Mouse (Mus musculus) midbrain, embryonic 13.5 days (tissue): ENCODE data around the gene Nsg1. TPM values are rescaled to one million over a fixed set of nuclear protein-coding genes. Genes with fewer than 3 reads are reported as not detected.
A peak's percentile ranks its signal among the peaks of the same experiment; 100 is the strongest.

Experiments
- ATAC-seq: fragments of 200-750 bp; cut with Nextera tagmentation; 2 replicates; pipeline ENCODE4 v1.8.0; 2017; ENCODE audit warnings: mild to moderate bottlenecking, moderate TSS enrichment, moderate library complexity
- H3K27ac ChIP-seq: fragments of 300-500 bp; sonication (generic); 2 replicates; pipeline ENCODE4 v1.5.1; 2015; ENCODE audit warnings: inconsistent platforms, mild to moderate bottlenecking, moderate library complexity
- H3K27me3 ChIP-seq: fragments of 300-500 bp; sonication (generic); 2 replicates; pipeline ENCODE4 v1.6.1; 2015; ENCODE audit warnings: mild to moderate bottlenecking, inconsistent platforms
- H3K36me3 ChIP-seq: fragments of 300-500 bp; sonication (generic); 2 replicates; pipeline ENCODE4 v1.6.1; 2015; ENCODE audit warnings: mild to moderate bottlenecking, inconsistent platforms
- H3K4me1 ChIP-seq: fragments of 300-500 bp; sonication (generic); replicated peaks from 2 replicates; pipeline ENCODE4 v1.6.1; 2015; ENCODE audit warnings: inconsistent platforms
- H3K4me2 ChIP-seq: fragments of 300-500 bp; sonication (generic); replicated peaks from 2 replicates; pipeline ENCODE4 v1.6.1; 2015; ENCODE audit warnings: moderate library complexity, mild to moderate bottlenecking, inconsistent platforms
- H3K4me3 ChIP-seq: fragments of 300-500 bp; sonication (generic); replicated peaks from 2 replicates; pipeline ENCODE4 v1.5.1; 2015; ENCODE audit warnings: mild to moderate bottlenecking, inconsistent platforms
- H3K9ac ChIP-seq: fragments of 300-500 bp; sonication (generic); replicated peaks from 2 replicates; pipeline ENCODE4 v1.6.1; 2015; ENCODE audit warnings: mild to moderate bottlenecking, inconsistent platforms
- H3K9me3 ChIP-seq: fragments of 300-500 bp; sonication (generic); 2 replicates; pipeline ENCODE4 v1.6.1; 2016; ENCODE audit warnings: mild to moderate bottlenecking, inconsistent platforms
- WGBS: fragments of 180-500 bp; shearing (Covaris S2); methylation state at CpG from one replicate; pipeline ENCODE4 v1.1.7; 2015; 5-methylcytosine and 5-hydroxymethylcytosine counted together
- polyA plus RNA-seq: library from polyadenylated mRNA; unstranded; fragments of >200 nt; fragmentation: Nextera tagmentation; extraction: Ambion mirVana; gene quantifications from 2 replicates; pipeline ENCODE4 v1.2.1, GENCODE M21; 2015

Gene Nsg1
- 870 and 950 TPM in 2 replicates for polyA plus RNA-seq

GRCm38 (mm10) chr5:38159634-38160413 lies at the start of gene Nsg1:
Gene Nsg1 (minus strand): TSS chr5:38159907.
- peaks cover 15% of the 10 kb centered on the region; the same call in 1 of the 2 replicates for H3K27me3 ChIP-seq
- H3K9me3 ChIP-seq: no peaks in the 10 kb centered on the region
- peak within 1 kb of the TSS; percentile 85 for H3K4me2 ChIP-seq
- H3K4me3 ChIP-seq: peak within 1 kb of the TSS; percentile 96
- WGBS: 6% methylated on average over 35 of the region's 35 CpGs
- peak; percentile 67 for ATAC-seq
- H3K4me1 ChIP-seq: peaks cover 41% of the 10 kb centered on the region
- H3K27ac ChIP-seq: peak within 1 kb of the TSS; percentile 97
- peak within 1 kb of the TSS; percentile 100 for H3K9ac ChIP-seq
- peaks cover 28% of the 10 kb centered on the region for H3K36me3 ChIP-seq

GRCm38 (mm10) chr5:38208985-38209384 lies 49.3 kb upstream of the Nsg1 start:
- H3K4me1 ChIP-seq: 0 out of 2 replicates have a peak, but pooled peaks cover 3% of the 10 kb centered on the region
- no peak for ATAC-seq
- no peaks in the 10 kb centered on the region for H3K27me3 ChIP-seq
- H3K4me2 ChIP-seq: no peak overlapping the region
- H3K9me3 ChIP-seq: no peaks in the 10 kb centered on the region
- H3K9ac ChIP-seq: no peak overlapping the region
- H3K36me3 ChIP-seq: peaks cover 75% of the 10 kb centered on the region
- WGBS: 82% methylated on average over 8 of the region's 8 CpGs
- H3K27ac ChIP-seq: no peak overlapping the region
- no peak overlapping the region for H3K4me3 ChIP-seq

- peaks cover 77% of the 10 kb centered on the region for H3K36me3 ChIP-seq
- WGBS: 74% methylated on average over 7 of the region's 7 CpGs
- H3K27ac ChIP-seq: no peak overlapping the region
Observed at GRCm38 (mm10) chr5:38205303-38205726, 45.6 kb upstream of the Nsg1 start.

GRCm38 (mm10) chr5:38199686-38200085 lies 40.0 kb upstream of the Nsg1 start:
- no peaks in the 10 kb centered on the region for H3K9me3 ChIP-seq
- ATAC-seq: no peak
- WGBS: 93% methylated on average over 2 of the region's 2 CpGs
- no peak overlapping the region for H3K4me2 ChIP-seq
- H3K27me3 ChIP-seq: 0 out of 2 replicates have a peak, but pooled peaks cover 4% of the 10 kb centered on the region
- H3K4me1 ChIP-seq: peaks cover 11% of the 10 kb centered on the region
- H3K9ac ChIP-seq: no peak overlapping the region
- no peak overlapping the region for H3K27ac ChIP-seq
- peaks cover 61% of the 10 kb centered on the region for H3K36me3 ChIP-seq
- H3K4me3 ChIP-seq: no peak overlapping the region

More at GRCm38 (mm10) chr5:38205303-38205726, 45.6 kb upstream of the Nsg1 start:
- H3K27me3 ChIP-seq: no peaks in the 10 kb centered on the region
- H3K4me3 ChIP-seq: no peak overlapping the region
- H3K4me1 ChIP-seq: 0 out of 2 replicates have a peak, but pooled peaks cover 3% of the 10 kb centered on the region
- no peak for ATAC-seq
- no peak overlapping the region for H3K4me2 ChIP-seq
- no peaks in the 10 kb centered on the region for H3K9me3 ChIP-seq
- no peak overlapping the region for H3K9ac ChIP-seq

- WGBS: 21% methylated on average over 7 of the region's 7 CpGs
- Histone ChIP-seq H3K9me3 (no peaks in the 10 kb centered on the region), H3K27me3 (peaks cover 9% of the 10 kb centered on the region), H3K4me3 (no peak overlapping the region), H3K27ac (no peak overlapping the region), H3K4me1 (peaks cover 16% of the 10 kb centered on the region), H3K9ac (no peak overlapping the region), H3K36me3 (peaks cover 38% of the 10 kb centered on the region), H3K4me2 (no peak overlapping the region)
- peak; percentile 61 for ATAC-seq
Observed at GRCm38 (mm10) chr5:38197482-38197823, 37.7 kb upstream of the Nsg1 start.

- peak; percentile 18; the same call in 1 of the 2 replicates for ATAC-seq
- Histone ChIP-seq H3K27ac (no peak overlapping the region), H3K4me1 (peaks cover 16% of the 10 kb centered on the region), H3K4me2 (no peak overlapping the region), H3K9me3 (no peaks in the 10 kb centered on the region), H3K9ac (no peak overlapping the region), H3K4me3 (no peak overlapping the region), H3K36me3 (peaks cover 33% of the 10 kb centered on the region), H3K27me3 (peaks cover 9% of the 10 kb centered on the region)
- 75% methylated on average over 5 of the region's 5 CpGs for WGBS
Observed at GRCm38 (mm10) chr5:38196821-38197481, 37.2 kb upstream of the Nsg1 start.

GRCm38 (mm10) chr5:38195941-38196340 lies 36.2 kb upstream of the Nsg1 start:
- no peak overlapping the region for H3K27ac ChIP-seq
- H3K36me3 ChIP-seq: peaks cover 23% of the 10 kb centered on the region
- H3K27me3 ChIP-seq: peaks cover 9% of the 10 kb centered on the region
- ATAC-seq: no peak
- no peaks in the 10 kb centered on the region for H3K9me3 ChIP-seq
- H3K4me2 ChIP-seq: no peak overlapping the region
- H3K4me3 ChIP-seq: no peak overlapping the region
- H3K9ac ChIP-seq: no peak overlapping the region
- peaks cover 16% of the 10 kb centered on the region for H3K4me1 ChIP-seq

- H3K27ac ChIP-seq: no peak overlapping the region
- 0% methylated on average over 2 of the region's 2 CpGs for whole genome bisulfite sequencing
- H3K4me2 ChIP-seq: no peak overlapping the region
- ATAC-seq: peak; percentile 49; the same call in 1 of the 2 replicates
- peaks cover 16% of the 10 kb centered on the region for H3K4me1 ChIP-seq
- H3K9me3 ChIP-seq: no peaks in the 10 kb centered on the region
- no peak overlapping the region for H3K9ac ChIP-seq
- no peak overlapping the region for H3K4me3 ChIP-seq
- peaks cover 9% of the 10 kb centered on the region for H3K27me3 ChIP-seq
- H3K36me3 ChIP-seq: peaks cover 15% of the 10 kb centered on the region
Observed at GRCm38 (mm10) chr5:38194946-38195345, 35.2 kb upstream of the Nsg1 start.

- ATAC-seq: no peak
- H3K9ac ChIP-seq: no peak overlapping the region
- H3K4me3 ChIP-seq: no peak overlapping the region
- no peak overlapping the region for H3K27ac ChIP-seq
- H3K9me3 ChIP-seq: peaks cover 3% of the 10 kb centered on the region; the same call in 1 of the 2 replicates
- peaks cover 16% of the 10 kb centered on the region for H3K4me1 ChIP-seq
- 96% methylated on average over 3 of the region's 3 CpGs for WGBS
- no peak overlapping the region for H3K4me2 ChIP-seq
- H3K36me3 ChIP-seq: no peaks in the 10 kb centered on the region
- H3K27me3 ChIP-seq: peaks cover 5% of the 10 kb centered on the region
Observed at GRCm38 (mm10) chr5:38190907-38191306, 31.2 kb upstream of the Nsg1 start.

GRCm38 (mm10) chr5:38187006-38187405 lies 27.3 kb upstream of the Nsg1 start:
- Histone ChIP-seq H3K4me2 (no peak overlapping the region), H3K9me3 (peaks cover 3% of the 10 kb centered on the region; the same call in 1 of the 2 replicates), H3K4me1 (no peaks in the 10 kb centered on the region), H3K4me3 (no peak overlapping the region), H3K36me3 (no peaks in the 10 kb centered on the region), H3K27me3 (no peaks in the 10 kb centered on the region), H3K9ac (no peak overlapping the region), H3K27ac (no peak overlapping the region)
- no peak for ATAC-seq
- 90% methylated on average over 2 of the region's 2 CpGs for WGBS

GRCm38 (mm10) chr5:38184688-38185285 lies 25.1 kb upstream of the Nsg1 start:
- H3K27ac ChIP-seq: no peak overlapping the region
- H3K9me3 ChIP-seq: peaks cover 2% of the 10 kb centered on the region; the same call in 1 of the 2 replicates
- no peaks in the 10 kb centered on the region for H3K27me3 ChIP-seq
- H3K9ac ChIP-seq: no peak overlapping the region
- no peak overlapping the region for H3K4me2 ChIP-seq
- no peak overlapping the region for H3K4me3 ChIP-seq
- no peak for ATAC-seq
- H3K4me1 ChIP-seq: no peaks in the 10 kb centered on the region
- 89% methylated on average over 6 of the region's 6 CpGs for WGBS
- H3K36me3 ChIP-seq: no peaks in the 10 kb centered on the region
